Comparison of ENCODE assay signal across 7 mouse cellular contexts in the genomic region with DNA sequence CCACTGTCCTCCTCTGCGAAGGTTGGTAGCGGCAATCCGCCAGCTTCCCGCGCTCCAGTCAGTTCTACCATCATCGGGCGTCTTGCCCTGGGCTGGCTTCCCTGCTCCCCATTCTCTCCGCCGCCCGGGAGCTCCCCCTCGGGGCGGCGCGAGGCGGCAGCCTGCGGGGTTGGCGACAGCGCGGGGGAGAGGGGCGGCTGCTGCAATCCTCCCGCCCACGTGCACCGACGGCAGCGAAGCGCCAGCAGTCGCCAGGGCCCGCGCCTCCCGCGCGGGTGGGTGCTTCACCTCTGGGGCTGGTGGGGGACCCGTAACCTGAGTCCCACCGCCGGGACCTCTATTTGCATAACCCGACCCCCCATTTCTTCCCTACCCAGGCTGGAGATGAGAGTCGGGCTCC. TPM values are rescaled to one million over a fixed set of nuclear protein-coding genes. Genes with fewer than 3 reads are reported as not detected.
DNase-seq lines count a peak whose midpoint lies in the region; ATAC-seq and TF ChIP-seq lines count a peak whose summit lies in the region.

TSS of gene Egr2 (plus strand) at position 220 of the 400 bp plus-strand sequence.

- no peak for ATAC-seq in megakaryocyte, adult 5-6 weeks (ENCODE audit: poor library complexity, severe bottlenecking)
- no peak for ATAC-seq in forebrain, embryonic 13.5 days
- no peak for ATAC-seq in hindbrain, embryonic 16.5 days
- no peak for ATAC-seq in stomach, postnatal 0 days (ENCODE audit: low FRiP score, low TSS enrichment)

- H3K9me3 ChIP-seq in megakaryocyte, embryonic 14.5 days: peaks cover 6% of the 10 kb centered on the region
- no peaks in the 10 kb centered on the region for H3K9me3 ChIP-seq in forebrain, embryonic 13.5 days (replicated peaks)
- H3K9me3 ChIP-seq in hindbrain, embryonic 16.5 days (ENCODE audit: control insufficient read depth, low read length): no peaks in the 10 kb centered on the region
- no peaks in the 10 kb centered on the region for H3K9me3 ChIP-seq in stomach, postnatal 0 days (ENCODE audit: control insufficient read depth, low read length)

- peak within 1 kb of the TSS; percentile 93 for H3K4me3 ChIP-seq in megakaryocyte, embryonic 14.5 days (replicated peaks)
- peak within 1 kb of the TSS; percentile 53 for H3K4me3 ChIP-seq in forebrain, embryonic 13.5 days
- peak within 1 kb of the TSS; percentile 71 for H3K4me3 ChIP-seq in hindbrain, embryonic 16.5 days (ENCODE audit: low read length)
- peak within 1 kb of the TSS; percentile 64 for H3K4me3 ChIP-seq in stomach, postnatal 0 days (ENCODE audit: low read depth, low read length)

- TF ChIP-seq CTCF in stomach, postnatal 0 days (IDR thresholded peaks at IDR 0.05; ENCODE audit: low read depth): peak; percentile 46

- TF ChIP-seq EP300 in stomach, postnatal 0 days (optimal IDR thresholded peaks at IDR 0.05): no peak

- H3K27ac ChIP-seq in forebrain, embryonic 13.5 days: no peak within 1 kb of the TSS
- H3K27ac ChIP-seq in hindbrain, embryonic 16.5 days (ENCODE audit: low read depth, low read length): no peak within 1 kb of the TSS
- no peak within 1 kb of the TSS for H3K27ac ChIP-seq in stomach, postnatal 0 days (replicated peaks)

- H3K4me2 ChIP-seq in forebrain, embryonic 13.5 days: peak within 1 kb of the TSS; percentile 91
- peak within 1 kb of the TSS; percentile 97 for H3K4me2 ChIP-seq in hindbrain, embryonic 16.5 days (ENCODE audit: low read length)
- peak within 1 kb of the TSS; percentile 94 for H3K4me2 ChIP-seq in stomach, postnatal 0 days (replicated peaks; ENCODE audit: low read depth)

- H3K36me3 ChIP-seq in megakaryocyte, embryonic 14.5 days (replicated peaks; ENCODE audit: low read length): no peaks in the 10 kb centered on the region
- H3K36me3 ChIP-seq in forebrain, embryonic 13.5 days (ENCODE audit: poor library complexity, severe bottlenecking): no peaks in the 10 kb centered on the region
- no peaks in the 10 kb centered on the region for H3K36me3 ChIP-seq in hindbrain, embryonic 16.5 days (ENCODE audit: control insufficient read depth, insufficient read depth, low read length)
- H3K36me3 ChIP-seq in stomach, postnatal 0 days (ENCODE audit: control insufficient read depth, insufficient read depth, low read length): no peaks in the 10 kb centered on the region

- peak within 1 kb of the TSS; percentile 45; the same call in 1 of the 2 replicates for H3K9ac ChIP-seq in forebrain, embryonic 13.5 days
- peak within 1 kb of the TSS; percentile 36; the same call in 1 of the 2 replicates for H3K9ac ChIP-seq in hindbrain, embryonic 16.5 days (ENCODE audit: low read depth, low read length)
- H3K9ac ChIP-seq in stomach, postnatal 0 days (ENCODE audit: low read length): 0 out of 2 replicates have a peak within 1 kb of the TSS, but pooled peaks have one; percentile 58

- DNase-seq in adrenal gland, postnatal 25 days: peak; percentile 39
- DNase-seq in lung, postnatal 10 days: peak; percentile 27
- DNase-seq in stomach, postnatal 0 days (ENCODE audit: low spot score): no peak

- WGBS in forebrain, embryonic 13.5 days: under 1% methylated on average over 29 of the region's 37 CpGs
- WGBS in hindbrain, embryonic 16.5 days: under 1% methylated on average over 35 of the region's 37 CpGs
- WGBS in stomach, postnatal 0 days: under 1% methylated on average over 28 of the region's 37 CpGs

- H3K27me3 ChIP-seq in megakaryocyte, embryonic 14.5 days (replicated peaks): peaks cover 80% of the 10 kb centered on the region
- H3K27me3 ChIP-seq in forebrain, embryonic 13.5 days: peaks cover 99% of the 10 kb centered on the region
- peaks cover 58% of the 10 kb centered on the region for H3K27me3 ChIP-seq in hindbrain, embryonic 16.5 days (replicated peaks; ENCODE audit: control insufficient read depth, insufficient read depth, low read length)
- H3K27me3 ChIP-seq in stomach, postnatal 0 days (ENCODE audit: control insufficient read depth, insufficient read depth, low read length): peaks cover 16% of the 10 kb centered on the region; the same call in 1 of the 2 replicates

- peaks cover 48% of the 10 kb centered on the region for H3K4me1 ChIP-seq in megakaryocyte, embryonic 14.5 days
- H3K4me1 ChIP-seq in forebrain, embryonic 13.5 days: peaks cover 39% of the 10 kb centered on the region
- peaks cover 36% of the 10 kb centered on the region for H3K4me1 ChIP-seq in hindbrain, embryonic 16.5 days (ENCODE audit: control insufficient read depth, insufficient read depth, low read depth, low read length)
- peaks cover 7% of the 10 kb centered on the region; the same call in 1 of the 2 replicates for H3K4me1 ChIP-seq in stomach, postnatal 0 days (replicated peaks; ENCODE audit: control insufficient read depth, insufficient read depth)

RNA-seq across cellular contexts. Expression of gene Egr2, which starts in this region (rescaled TPM):
- polyA plus RNA-seq in megakaryocyte, embryonic 14.5 days (2012; ENCODE audit: insufficient read depth, low replicate concordance): 0.55 and 3.9 TPM in 2 replicates
- total RNA-seq in megakaryocyte, adult 5-6 weeks (2015): 1.0 and 1.2 TPM in 2 replicates
- total RNA-seq in megakaryocyte, adult 5-6 weeks (2017): 1.4 and 13.3 TPM in 2 replicates
- total RNA-seq in adrenal gland, postnatal 25 days (2021): 0.39 and 1.5 TPM in 2 replicates
- polyA plus RNA-seq in forebrain, embryonic 13.5 days (2015; fragmentation: Nextera tagmentation; extraction: Ambion mirVana): 0.08 and 0.10 TPM in 2 replicates
- 1.4 and 1.8 TPM in 2 replicates for polyA plus RNA-seq in hindbrain, embryonic 16.5 days (2015; fragmentation: Nextera tagmentation; extraction: Ambion mirVana)
- 0.34 and 0.58 TPM in 2 replicates for polyA plus RNA-seq in stomach, postnatal 0 days (2015; fragmentation: Nextera tagmentation; extraction: Ambion mirVana)
